Mouse (Mus musculus): Measurements from ENCODE around the gene Magea6. TPM values are rescaled to one million over a fixed set of nuclear protein-coding genes. Genes with fewer than 3 reads are reported as not detected.
"Not testable (repeated sequence)": the region's sequence is repeated elsewhere in the genome, so short reads cannot be mapped to it uniquely, and the experiment has no call there.

Magea6 gene
- not detected in 2 replicates for total RNA-seq (2014; fragmentation: Nextera tagmentation)
- not detected in 2 replicates for total RNA-seq (2017)
- not detected in 2 replicates for polyA plus RNA-seq (2012)

DNA sequence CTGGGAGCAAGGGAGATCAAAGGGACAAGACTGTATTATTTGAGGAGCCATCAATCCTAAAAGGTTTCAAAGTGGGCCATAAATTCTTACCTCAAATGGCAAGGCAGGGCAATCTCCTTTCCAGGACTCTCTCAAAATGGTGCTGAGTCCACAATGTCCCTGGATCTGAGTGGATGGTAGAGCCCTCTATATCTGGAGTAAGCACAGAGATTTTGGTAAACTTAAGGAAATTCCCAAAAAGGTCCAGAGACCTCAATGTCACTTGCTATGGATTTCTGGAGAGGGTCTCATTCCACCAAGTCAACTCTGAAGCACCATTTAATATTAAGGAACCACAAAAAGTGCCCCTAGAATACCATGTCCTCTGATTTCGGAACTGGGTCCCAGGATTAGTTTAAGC lies at the start of gene Magea6:
Gene Magea6 (minus strand): TSS at position 101 of the 400 bp plus-strand sequence.
- not testable (repeated sequence) for DNase-seq (ENCODE audit: low spot score); H3K4me3 ChIP-seq (ENCODE audit: low read depth, low read length); H3K9me3 ChIP-seq (replicated peaks); H3K36me3 ChIP-seq (replicated peaks); H3K4me1 ChIP-seq (ENCODE audit: insufficient read depth, low read depth, low read length); H3K27me3 ChIP-seq (ENCODE audit: insufficient read depth, low read length); ATAC-seq (ENCODE audit: extremely low read depth, insufficient number of reproducible peaks, low FRiP score, poor library complexity, severe bottlenecking)

DNA sequence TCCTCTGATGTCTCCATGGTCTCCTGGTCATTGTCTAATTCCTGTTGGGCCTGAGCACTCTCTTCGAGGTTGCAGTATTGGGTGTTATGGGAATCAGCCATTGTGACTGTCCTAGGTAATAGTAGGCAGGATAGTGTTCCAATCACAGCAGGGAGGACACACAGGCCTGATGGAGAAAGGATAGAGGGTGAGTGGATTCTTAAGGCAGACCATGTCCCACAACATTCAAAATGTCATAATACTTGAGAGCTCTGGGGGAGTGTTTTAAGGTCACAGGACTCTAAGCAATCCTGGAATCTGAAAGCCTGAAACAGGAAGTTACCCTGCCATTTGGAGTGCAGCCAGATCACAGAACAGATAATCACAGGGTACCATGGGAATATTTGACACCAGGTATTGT lies 13.6 kb upstream of the Magea6 start, which contains the start of gene Magea3:
Gene Magea3 (minus strand): TSS at position 101 of the 400 bp plus-strand sequence.
- not testable (repeated sequence) for H3K4me1 ChIP-seq (ENCODE audit: insufficient read depth, low read depth, low read length); H3K36me3 ChIP-seq (replicated peaks); DNase-seq (ENCODE audit: low spot score); ATAC-seq (ENCODE audit: extremely low read depth, insufficient number of reproducible peaks, low FRiP score, poor library complexity, severe bottlenecking); H3K4me3 ChIP-seq (ENCODE audit: low read depth, low read length); H3K9me3 ChIP-seq (replicated peaks); H3K27me3 ChIP-seq (ENCODE audit: insufficient read depth, low read length)

DNA sequence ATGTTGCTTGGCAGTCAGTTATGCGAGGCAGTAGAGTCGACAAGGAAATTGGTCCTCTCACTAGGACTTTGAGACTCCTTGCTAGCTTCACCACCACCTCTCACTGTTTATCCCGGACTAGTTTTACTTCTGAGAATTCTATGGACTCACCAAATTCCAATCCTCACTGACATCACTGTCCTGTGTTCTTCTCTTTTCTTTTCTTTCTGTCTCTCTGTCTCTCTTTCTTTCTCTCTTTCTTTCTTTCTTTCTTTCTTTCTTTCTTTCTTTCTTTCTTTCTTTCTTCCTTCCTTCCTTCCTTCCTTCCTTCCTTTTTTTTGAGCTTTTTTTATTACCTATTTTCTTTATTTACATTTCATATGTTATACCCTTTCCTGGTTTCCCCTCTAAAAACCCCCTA lies 45.6 kb downstream of the Magea6 start, which contains the start of gene Cldn34b1:
Gene Cldn34b1 (minus strand): TSS at position 101 of the 400 bp plus-strand sequence.
- not testable (repeated sequence) for DNase-seq (ENCODE audit: low spot score); H3K27me3 ChIP-seq (ENCODE audit: insufficient read depth, low read length); H3K4me3 ChIP-seq (ENCODE audit: low read depth, low read length); H3K36me3 ChIP-seq (replicated peaks); H3K9me3 ChIP-seq (replicated peaks); ATAC-seq (ENCODE audit: extremely low read depth, insufficient number of reproducible peaks, low FRiP score, poor library complexity, severe bottlenecking); H3K4me1 ChIP-seq (ENCODE audit: insufficient read depth, low read depth, low read length)

Other genes with a start within 250 kb of the Magea6 start
- not detected in 2 replicates for gene Cldn34b1, start 45.7 kb downstream of the Magea6 start, total RNA-seq (2014; fragmentation: Nextera tagmentation)
- gene Cldn34b1, start 45.7 kb downstream of the Magea6 start, total RNA-seq (2017) = not detected in 2 replicates
- gene Cldn34b1, start 45.7 kb downstream of the Magea6 start, polyA plus RNA-seq (2012) = not detected in 2 replicates
- gene Magea3, start 13.5 kb upstream of the Magea6 start, total RNA-seq (2014; fragmentation: Nextera tagmentation) = not detected in 2 replicates
- gene Magea3, start 13.5 kb upstream of the Magea6 start, total RNA-seq (2017) = not detected in 2 replicates
- not detected in 2 replicates for gene Magea3, start 13.5 kb upstream of the Magea6 start, polyA plus RNA-seq (2012)
- not detected in 2 replicates for gene Magea8, start 59.9 kb upstream of the Magea6 start, total RNA-seq (2014; fragmentation: Nextera tagmentation)
- gene Magea8, start 59.9 kb upstream of the Magea6 start, total RNA-seq (2017) = 0.11 TPM in 1 of 2 replicates, not detected in the other
- gene Magea8, start 59.9 kb upstream of the Magea6 start, polyA plus RNA-seq (2012) = not detected in 2 replicates
- not detected in 2 replicates for gene Magea5, start 127.2 kb upstream of the Magea6 start, total RNA-seq (2014; fragmentation: Nextera tagmentation)
- gene Magea5, start 127.2 kb upstream of the Magea6 start, total RNA-seq (2017) = not detected in 2 replicates
- gene Magea5, start 127.2 kb upstream of the Magea6 start, polyA plus RNA-seq (2012) = not detected in 2 replicates
- not detected in 2 replicates for gene Magea1, start 153.8 kb upstream of the Magea6 start, total RNA-seq (2014; fragmentation: Nextera tagmentation)
- gene Magea1, start 153.8 kb upstream of the Magea6 start, total RNA-seq (2017) = not detected in 2 replicates
- not detected in 2 replicates for gene Magea1, start 153.8 kb upstream of the Magea6 start, polyA plus RNA-seq (2012)
- not detected in 2 replicates for gene Magea2, start 157.7 kb upstream of the Magea6 start, total RNA-seq (2014; fragmentation: Nextera tagmentation)
- not detected in 2 replicates for gene Magea2, start 157.7 kb upstream of the Magea6 start, total RNA-seq (2017)
- not detected in 2 replicates for gene Magea2, start 157.7 kb upstream of the Magea6 start, polyA plus RNA-seq (2012)
- not detected in 2 replicates for gene Cldn34b2, start 192.4 kb upstream of the Magea6 start, total RNA-seq (2014; fragmentation: Nextera tagmentation)
- gene Cldn34b2, start 192.4 kb upstream of the Magea6 start, total RNA-seq (2017) = not detected in 2 replicates
- not detected in 2 replicates for gene Cldn34b2, start 192.4 kb upstream of the Magea6 start, polyA plus RNA-seq (2012)

All from G1E (cell line).